Mouse (Mus musculus) CH12.LX (cell line): ENCODE measurements around the gene Foxd3. TPM values are rescaled to one million over a fixed set of nuclear protein-coding genes. Genes with fewer than 3 reads are reported as not detected.
"Not testable (repeated sequence)": the region's sequence is repeated elsewhere in the genome, so short reads cannot be mapped to it uniquely, and the experiment has no call there.

Experiments
- DNase-seq: peaks from one replicate; pipeline ENCODE4 v3.0.0-alpha.2; 2013; ENCODE audit errors: extremely low read depth
- H3K27ac ChIP-seq: 2 replicates; pipeline ENCODE4 v1.5.1; 2012; ENCODE audit warnings: low read depth, mild to moderate bottlenecking, control low read depth, moderate library complexity; ENCODE audit not compliant: insufficient read depth
- H3K27me3 ChIP-seq: replicated peaks from 2 replicates; pipeline ENCODE3; 2012; ENCODE audit warnings: inconsistent platforms
- H3K36me3 ChIP-seq, 2 experiments: replicated peaks in 1 of 2; 2 replicates each; pipeline versions ENCODE3 to v1.6.1; 2012; ENCODE audit warnings: inconsistent platforms in 1 of 2, low read length in 1 of 2, mild to moderate bottlenecking in 1 of 2, mixed read lengths in 1 of 2, moderate library complexity in 1 of 2; ENCODE audit not compliant: control insufficient read depth in 1 of 2, insufficient read depth in 1 of 2
- H3K4me1 ChIP-seq, 2 experiments: 2 replicates each; pipeline ENCODE4 v1.6.1; 2012; ENCODE audit warnings: inconsistent platforms in 1 of 2, moderate library complexity in 1 of 2; ENCODE audit not compliant: insufficient read depth in 2 of 2, control insufficient read depth in 1 of 2
- H3K4me2 ChIP-seq: 2 replicates; pipeline ENCODE4 v1.6.1; 2012; ENCODE audit warnings: low read depth, mild to moderate bottlenecking, control low read depth; ENCODE audit not compliant: poor library complexity, insufficient read depth, severe bottlenecking
- H3K4me3 ChIP-seq, 3 experiments: fragments of 150-350 bp in 1 of 3; sonication (generic) in 1 of 3; replicated peaks in 1 of 3; 2 replicates each; pipeline versions ENCODE3 to v1.5.1; 2011 to 2012; ENCODE audit warnings: low read depth in 2 of 3, low read length in 2 of 3, mild to moderate bottlenecking in 2 of 3, moderate library complexity in 2 of 3, control low read depth in 1 of 3, improper control_type of control experiment in 1 of 3, inconsistent platforms in 1 of 3, mixed read lengths in 1 of 3; ENCODE audit not compliant: poor library complexity in 1 of 3
- H3K79me2 ChIP-seq: replicated peaks from 2 replicates; pipeline ENCODE4 v1.6.1; 2012; ENCODE audit warnings: mild to moderate bottlenecking, moderate library complexity; ENCODE audit not compliant: control insufficient read depth, poor library complexity, insufficient read depth, severe bottlenecking; ENCODE audit errors: extremely low read depth
- H3K9ac ChIP-seq: 2 replicates; pipeline ENCODE4 v1.6.1; 2012; ENCODE audit warnings: low read depth, mild to moderate bottlenecking, control low read depth, moderate library complexity; ENCODE audit not compliant: insufficient read depth
- H3K9me3 ChIP-seq: replicated peaks from 2 replicates; pipeline ENCODE3; 2012; ENCODE audit warnings: low read length, inconsistent platforms, mixed read lengths
- CHD1 ChIP-seq: IDR thresholded peaks from 2 replicates; pipeline ENCODE4 v1.6.1; 2012; ENCODE audit warnings: low read depth, low read length, improper control_type of control experiment, inconsistent platforms
- CHD2 ChIP-seq: IDR thresholded peaks from 2 replicates; pipeline ENCODE4 v1.6.1; 2011; ENCODE audit warnings: low read length, improper control_type of control experiment
- CTCF ChIP-seq, 2 experiments: IDR thresholded peaks in 1 of 2; conservative IDR thresholded peaks in 1 of 2; 2 replicates each; pipeline ENCODE4 v1.5.1; 2011 to 2012; ENCODE audit warnings: low read depth in 2 of 2, low read length in 2 of 2, improper control_type of control experiment in 1 of 2, inconsistent platforms in 1 of 2, mild to moderate bottlenecking in 1 of 2, moderate library complexity in 1 of 2
- GABPA ChIP-seq: IDR thresholded peaks from 2 replicates; pipeline ENCODE4 v1.6.1; 2012; ENCODE audit warnings: low read depth, low read length, improper control_type of control experiment, inconsistent platforms; ENCODE audit not compliant: insufficient replicate concordance
- HCFC1 ChIP-seq: IDR thresholded peaks from 2 replicates; pipeline ENCODE4 v1.6.1; 2012; ENCODE audit warnings: low read depth, mild to moderate bottlenecking, inconsistent platforms, low read length, improper control_type of control experiment
- IRF4 ChIP-seq: IDR thresholded peaks from 2 replicates; pipeline ENCODE4 v1.6.1; 2014; ENCODE audit warnings: low read depth, mild to moderate bottlenecking, inconsistent platforms, low read length, improper control_type of control experiment
- JUN ChIP-seq: IDR thresholded peaks from 2 replicates; pipeline ENCODE4 v1.6.1; 2011; ENCODE audit warnings: low read depth, mild to moderate bottlenecking, low read length, improper control_type of control experiment, moderate library complexity; ENCODE audit not compliant: insufficient read depth
- JUND ChIP-seq: conservative IDR thresholded peaks from 2 replicates; pipeline ENCODE4 v1.6.1; 2011; ENCODE audit warnings: low read depth, low read length, improper control_type of control experiment
- KAT2A ChIP-seq: IDR thresholded peaks from 2 replicates; pipeline ENCODE4 v1.6.1; 2012; ENCODE audit warnings: low read length, improper control_type of control experiment, inconsistent platforms; ENCODE audit not compliant: insufficient replicate concordance
- MAFK ChIP-seq: IDR thresholded peaks from 2 replicates; pipeline ENCODE4 v1.6.1; 2011; ENCODE audit warnings: low read length, improper control_type of control experiment; ENCODE audit not compliant: insufficient replicate concordance
- MAZ ChIP-seq: IDR thresholded peaks from 2 replicates; pipeline ENCODE4 v1.6.1; 2012; ENCODE audit warnings: low read depth, mild to moderate bottlenecking, inconsistent platforms, low read length, improper control_type of control experiment, moderate library complexity
- MEF2A ChIP-seq: IDR thresholded peaks from 2 replicates; pipeline ENCODE4 v1.6.1; 2014; ENCODE audit warnings: low read depth, mild to moderate bottlenecking, inconsistent platforms, low read length, improper control_type of control experiment, borderline replicate concordance
- MXI1 ChIP-seq: IDR thresholded peaks from 2 replicates; pipeline ENCODE4 v1.6.1; 2011; ENCODE audit warnings: mild to moderate bottlenecking, low read depth, low read length, improper control_type of control experiment
- MYC ChIP-seq: IDR thresholded peaks from 2 replicates; pipeline ENCODE4 v1.6.1; 2011; ENCODE audit warnings: low read depth, mild to moderate bottlenecking, improper control_type of control experiment, low read length
- NELFE ChIP-seq: IDR thresholded peaks from 2 replicates; pipeline ENCODE4 v1.6.1; 2011; ENCODE audit warnings: low read depth, low read length, improper control_type of control experiment
- NRF1 ChIP-seq: IDR thresholded peaks from 2 replicates; pipeline ENCODE4 v1.6.1; 2014; ENCODE audit warnings: low read depth, mild to moderate bottlenecking, inconsistent platforms, low read length, improper control_type of control experiment, moderate library complexity
- PAX5 ChIP-seq: IDR thresholded peaks from 2 replicates; pipeline ENCODE4 v1.6.1; 2012; ENCODE audit warnings: low read length, inconsistent platforms, mixed read lengths
- POLR2A ChIP-seq: IDR thresholded peaks from 2 replicates; pipeline ENCODE4 v1.6.1; 2011; ENCODE audit warnings: low read depth, mild to moderate bottlenecking, improper control_type of control experiment, low read length
- RAD21 ChIP-seq: IDR thresholded peaks from 2 replicates; pipeline ENCODE4 v1.6.1; 2011; ENCODE audit warnings: low read depth, mild to moderate bottlenecking, low read length, improper control_type of control experiment, moderate library complexity
- SIN3A ChIP-seq: IDR thresholded peaks from 2 replicates; pipeline ENCODE4 v1.6.1; 2012; ENCODE audit warnings: low read length, improper control_type of control experiment, inconsistent platforms
- TBP ChIP-seq: conservative IDR thresholded peaks from 2 replicates; pipeline ENCODE4 v1.6.1; 2011; ENCODE audit warnings: low read depth, low read length, improper control_type of control experiment
- UBTF ChIP-seq: IDR thresholded peaks from 2 replicates; pipeline ENCODE4 v1.6.1; 2012; ENCODE audit warnings: low read depth, mild to moderate bottlenecking, inconsistent platforms, low read length, improper control_type of control experiment, moderate library complexity
- USF2 ChIP-seq: conservative IDR thresholded peaks from 2 replicates; pipeline ENCODE4 v1.6.1; 2011; ENCODE audit warnings: low read depth, low read length, improper control_type of control experiment
- ZKSCAN1 ChIP-seq: IDR thresholded peaks from 2 replicates; pipeline ENCODE4 v1.6.1; 2012; ENCODE audit warnings: low read depth, inconsistent platforms, low read length, improper control_type of control experiment, borderline replicate concordance
- ZMIZ1 ChIP-seq: IDR thresholded peaks from 2 replicates; pipeline ENCODE4 v1.6.1; 2012; ENCODE audit warnings: low read depth, mild to moderate bottlenecking, inconsistent platforms, low read length, improper control_type of control experiment
- ZNF384 ChIP-seq: IDR thresholded peaks from 2 replicates; pipeline ENCODE4 v1.6.1; 2012; ENCODE audit warnings: low read depth, low read length, improper control_type of control experiment, inconsistent platforms
- dilution Hi-C: fragments of 300-500 bp; cut with MboI; formaldehyde crosslinking; loops from 2 replicates; pipeline ENCODE4 v1.14.3; 2020; ENCODE audit warnings: low sequenced_read_pairs; ENCODE audit not compliant: extremely low pct_unique_long_range_greater_than_20kb, extremely low pct_ligation_motif_present
- in situ Hi-C: fragments of 300-500 bp; cut with MboI; formaldehyde crosslinking; loops from 3 replicates; pipeline ENCODE4 v1.14.3; 2019; ENCODE audit warnings: low sequenced_read_pairs, low pct_ligation_motif_present, low pct_unique_long_range_greater_than_20kb, mixed read lengths
- polyA plus RNA-seq: library from polyadenylated mRNA; unstranded; fragments of >175 nt; gene quantifications from 2 replicates; pipeline ENCODE4 v1.2.1, GENCODE M21; 2012; ENCODE audit warnings: low read depth; ENCODE audit not compliant: insufficient read length
- total RNA-seq, 2 experiments: library from RNA; depleted of rRNA; stranded (reverse); fragments of 300-350 nt in 1 of 2; fragments of >200 nt in 1 of 2; gene quantifications; 2 replicates each; pipeline ENCODE4 v1.2.3; 2012 to 2014

Gene Foxd3
- total and polyA plus RNA-seq, 3 experiments, result not detected

DNA sequence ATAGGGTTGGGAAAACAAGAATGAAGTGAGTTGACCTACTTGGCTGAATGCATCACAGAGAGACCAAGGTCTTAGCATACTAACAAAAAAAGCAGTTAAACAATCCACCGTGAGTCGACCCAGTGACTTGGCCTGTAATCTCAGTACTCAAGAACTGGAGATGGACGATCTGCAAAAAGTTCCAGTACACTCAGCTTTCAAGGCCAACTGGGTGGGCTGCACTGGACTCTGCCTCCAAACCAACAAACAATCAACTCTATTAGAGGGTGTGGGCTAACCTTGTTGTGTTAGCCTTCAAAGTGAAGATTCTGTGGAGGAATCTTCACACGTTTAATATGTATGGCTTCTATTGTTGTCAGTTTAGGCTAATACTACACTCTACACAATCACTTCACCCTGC is 20.1 kb upstream of the Foxd3 start:
- H3K4me3 ChIP-seq, result no peak overlapping the region
- dilution Hi-C loops, result no loop called here
- DNase-seq, result no peak
- TF ChIP-seq UBTF, result no peak
- TF ChIP-seq MEF2A, result no peak
- TF ChIP-seq KAT2A, result no peak
- no peak for TF ChIP-seq MXI1
- TF ChIP-seq ZNF384, result no peak
- TF ChIP-seq SIN3A, result no peak
- TF ChIP-seq JUN, result no peak
- TF ChIP-seq CHD2, result no peak
- no peak for TF ChIP-seq GABPA
- no peak for TF ChIP-seq ZMIZ1
- TF ChIP-seq IRF4, result no peak
- TF ChIP-seq CTCF (conservative IDR thresholded peaks at IDR 0.05 in 1 of 2, IDR thresholded peaks at IDR 0.05 in 1 of 2; ENCODE audit: low read depth in 2 of 2, low read length in 2 of 2), result no peak
- no peak for TF ChIP-seq NELFE
- no peak for TF ChIP-seq USF2
- no peak for TF ChIP-seq NRF1
- TF ChIP-seq JUND, result no peak
- TF ChIP-seq, all 38 proteins: peak for 0
- H3K4me2 ChIP-seq, result no peak overlapping the region
- no peaks in the 10 kb centered on the region for H3K36me3 ChIP-seq
- in situ Hi-C loops, result no loop called here
- H3K4me1 ChIP-seq, result no peaks in the 10 kb centered on the region
- peaks cover 12% of the 10 kb centered on the region for H3K9me3 ChIP-seq
- no peak overlapping the region for H3K27ac ChIP-seq
- no peaks in the 10 kb centered on the region for H3K79me2 ChIP-seq
- no peak overlapping the region for H3K9ac ChIP-seq
- no peaks in the 10 kb centered on the region for H3K27me3 ChIP-seq

DNA sequence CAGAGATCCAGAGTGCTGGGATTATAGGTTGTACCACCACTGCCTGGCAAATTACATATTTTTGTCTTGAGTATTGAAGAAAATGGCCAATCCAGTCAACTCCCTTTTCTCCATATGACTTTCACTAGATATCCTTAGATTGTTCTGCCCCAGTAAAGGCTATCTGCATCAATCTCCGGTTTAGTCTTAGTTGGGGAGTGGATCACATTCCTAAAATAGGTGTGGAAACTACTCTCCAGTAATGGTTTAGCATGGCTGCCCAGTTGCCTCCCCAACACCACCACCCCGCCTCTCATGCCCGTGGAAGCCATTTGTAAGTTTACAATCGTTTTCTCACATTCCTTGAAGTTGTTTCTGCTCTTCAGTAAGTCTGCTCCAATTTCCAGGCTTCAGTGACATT is 19.4 kb upstream of the Foxd3 start:
- H3K27ac ChIP-seq, result no peak overlapping the region
- H3K4me3 ChIP-seq, result no peak overlapping the region
- H3K79me2 ChIP-seq, result no peaks in the 10 kb centered on the region
- no peaks in the 10 kb centered on the region for H3K27me3 ChIP-seq
- no peaks in the 10 kb centered on the region for H3K36me3 ChIP-seq
- H3K9ac ChIP-seq, result no peak overlapping the region
- no peak for TF ChIP-seq NRF1
- no peak for TF ChIP-seq MAZ
- no peak for TF ChIP-seq CHD1
- TF ChIP-seq CHD2, result no peak
- TF ChIP-seq POLR2A, result no peak
- TF ChIP-seq USF2, result no peak
- no peak for TF ChIP-seq PAX5
- TF ChIP-seq ZKSCAN1, result no peak
- no peak for TF ChIP-seq ZMIZ1
- TF ChIP-seq RAD21, result no peak
- TF ChIP-seq UBTF, result no peak
- TF ChIP-seq SIN3A, result no peak
- TF ChIP-seq HCFC1, result no peak
- TF ChIP-seq MAFK, result no peak
- TF ChIP-seq MYC, result no peak
- TF ChIP-seq TBP, result no peak
- H3K4me1 ChIP-seq, result no peaks in the 10 kb centered on the region
- dilution Hi-C loops (no loop called here), in situ Hi-C loops (no loop called here)
- no peak overlapping the region for H3K4me2 ChIP-seq
- DNase-seq, result no peak
- peaks cover 10% of the 10 kb centered on the region for H3K9me3 ChIP-seq

DNA sequence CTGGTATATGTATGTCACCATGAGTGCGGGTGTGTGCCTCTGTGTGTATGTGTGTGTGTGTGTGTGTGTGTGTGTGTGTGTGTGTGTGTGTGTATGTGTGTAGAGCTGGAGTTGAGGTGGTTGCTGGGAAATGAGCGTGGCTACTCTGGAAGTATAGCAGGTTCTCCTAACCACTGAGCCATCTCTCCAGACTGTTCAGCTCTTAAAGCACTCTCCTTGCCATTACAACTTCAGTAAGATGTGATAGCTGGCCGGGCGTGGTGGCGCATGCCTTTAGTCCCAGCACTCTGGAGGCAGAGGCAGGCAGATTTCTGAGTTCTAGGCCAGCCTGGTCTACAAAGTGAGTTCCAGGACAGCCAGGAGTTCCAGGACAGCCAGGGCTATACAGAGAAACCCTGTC is 15.5 kb upstream of the Foxd3 start:
- H3K4me1 ChIP-seq, dilution Hi-C loops, H3K4me3 ChIP-seq, H3K27ac ChIP-seq, H3K9me3 ChIP-seq, DNase-seq, H3K79me2 ChIP-seq, H3K4me2 ChIP-seq, H3K27me3 ChIP-seq, H3K9ac ChIP-seq, in situ Hi-C loops, H3K36me3 ChIP-seq: not testable (repeated sequence)
